Mouse (Mus musculus): Measurements from ENCODE around the gene Rab6b. TPM values are rescaled to one million over a fixed set of nuclear protein-coding genes. Genes with fewer than 3 reads are reported as not detected.

Rab6b gene
- total and polyA plus RNA-seq, 3 experiments, result not detected

DNA sequence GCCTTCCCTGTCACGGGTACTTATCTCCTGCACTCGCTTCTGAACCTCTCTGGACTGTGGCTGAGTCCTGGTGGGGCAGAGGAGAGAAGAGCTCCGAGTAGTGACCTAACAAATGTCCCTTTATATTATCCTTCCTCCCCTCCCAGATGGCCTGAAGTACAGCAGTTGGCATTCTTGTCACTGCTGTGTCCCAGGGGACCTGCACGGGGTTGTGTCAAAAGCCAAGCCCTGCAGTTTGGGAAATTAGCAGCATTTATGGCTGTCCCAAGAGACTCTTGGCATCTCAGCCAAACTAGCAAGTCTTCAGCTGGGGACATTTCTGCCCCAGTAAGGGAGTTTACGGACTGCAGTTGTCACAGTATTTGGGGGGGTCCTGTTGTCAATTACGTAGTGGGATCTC is 27.9 kb downstream of the Rab6b start:
- H3K4me1 ChIP-seq (ENCODE audit: control insufficient read depth in 1 of 2, insufficient read depth in 2 of 2, low read length in 2 of 2), result no peaks in the 10 kb centered on the region
- no peak overlapping the region for H3K9ac ChIP-seq (ENCODE audit: control insufficient read depth, low read depth, low read length, poor library complexity, severe bottlenecking)
- TF ChIP-seq MEF2A (IDR thresholded peaks at IDR 0.05; ENCODE audit: extremely low read depth, insufficient replicate concordance, low read depth, low read length, poor library complexity, severe bottlenecking) (no peak), POLR2A (IDR thresholded peaks at IDR 0.05; ENCODE audit: control insufficient read depth in 1 of 2, insufficient read depth in 1 of 2, low read depth in 1 of 2, low read length in 2 of 2, poor library complexity in 1 of 2) (no peak), EP300 (IDR thresholded peaks at IDR 0.05; ENCODE audit: low read depth in 1 of 2, low read length in 2 of 2) (no peak)
- DNase-seq (ENCODE audit: low read depth, low spot score), result no peak
- no peak overlapping the region for H3K4me3 ChIP-seq (ENCODE audit: control insufficient read depth in 1 of 2, insufficient read depth in 1 of 2, low read depth in 2 of 2, low read length in 2 of 2)
- H3K36me3 ChIP-seq (ENCODE audit: control insufficient read depth in 1 of 2, insufficient read depth in 2 of 2, low read length in 2 of 2), result no peaks in the 10 kb centered on the region
- H3K9me3 ChIP-seq (replicated peaks; ENCODE audit: insufficient read depth, low read length), result no peaks in the 10 kb centered on the region
- no peaks in the 10 kb centered on the region for H3K27me3 ChIP-seq (ENCODE audit: control insufficient read depth in 1 of 2, insufficient read depth in 2 of 2, low read length in 2 of 2)
- no peaks in the 10 kb centered on the region for H3K79me2 ChIP-seq (ENCODE audit: control insufficient read depth, insufficient read depth, low read length, poor library complexity)
- no peak overlapping the region for H3K27ac ChIP-seq (ENCODE audit: control insufficient read depth, low read depth, low read length)

DNA sequence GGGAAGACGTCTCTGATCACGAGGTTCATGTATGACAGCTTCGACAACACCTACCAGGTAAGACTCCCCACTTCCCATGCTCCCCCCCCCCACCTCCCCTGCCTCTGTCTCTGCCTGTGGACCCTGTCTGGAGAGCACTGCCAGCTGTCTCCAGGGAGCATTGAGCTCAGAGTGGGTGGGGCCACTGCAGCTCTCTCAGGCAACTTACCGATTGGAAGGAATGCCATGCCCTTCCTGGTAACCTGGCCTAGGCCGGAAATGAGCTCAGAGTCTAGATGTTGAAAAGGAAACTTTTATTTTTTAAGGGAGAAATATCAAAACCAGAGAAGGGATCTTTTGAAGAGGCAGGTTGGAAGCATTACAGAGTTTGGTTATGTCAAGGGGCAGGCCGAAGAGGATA is 28.8 kb downstream of the Rab6b start:
- H3K27ac ChIP-seq (ENCODE audit: control insufficient read depth, low read depth, low read length), result no peak overlapping the region
- H3K27me3 ChIP-seq (ENCODE audit: control insufficient read depth in 1 of 2, insufficient read depth in 2 of 2, low read length in 2 of 2), result no peaks in the 10 kb centered on the region
- DNase-seq (ENCODE audit: low read depth, low spot score), result no peak
- no peak overlapping the region for H3K4me3 ChIP-seq (ENCODE audit: control insufficient read depth in 1 of 2, insufficient read depth in 1 of 2, low read depth in 2 of 2, low read length in 2 of 2)
- no peak overlapping the region for H3K9ac ChIP-seq (ENCODE audit: control insufficient read depth, low read depth, low read length, poor library complexity, severe bottlenecking)
- TF ChIP-seq MYC (IDR thresholded peaks at IDR 0.05; ENCODE audit: low read depth, low read length), result no peak
- no peak for TF ChIP-seq E2F4 (IDR thresholded peaks at IDR 0.05; ENCODE audit: borderline replicate concordance, low read depth, low read length)
- no peak for TF ChIP-seq USF1 (IDR thresholded peaks at IDR 0.05; ENCODE audit: low read depth, low read length)
- no peak for TF ChIP-seq MAFK (IDR thresholded peaks at IDR 0.05; ENCODE audit: borderline replicate concordance, low read depth, low read length)
- no peak for TF ChIP-seq KAT2A (conservative IDR thresholded peaks at IDR 0.05; ENCODE audit: low read depth, low read length)
- no peak for TF ChIP-seq GABPA (IDR thresholded peaks at IDR 0.05; ENCODE audit: low read depth, low read length)
- no peak for TF ChIP-seq MEF2A (IDR thresholded peaks at IDR 0.05; ENCODE audit: extremely low read depth, insufficient replicate concordance, low read depth, low read length, poor library complexity, severe bottlenecking)
- TF ChIP-seq CHD1 (IDR thresholded peaks at IDR 0.05; ENCODE audit: low read depth, low read length), result no peak
- no peak for TF ChIP-seq NRF1 (IDR thresholded peaks at IDR 0.05; ENCODE audit: insufficient read depth, low read depth, low read length, poor library complexity, severe bottlenecking)
- no peak for TF ChIP-seq MXI1 (IDR thresholded peaks at IDR 0.05; ENCODE audit: low read depth, low read length)
- TF ChIP-seq POLR2AphosphoS2 (IDR thresholded peaks at IDR 0.05; ENCODE audit: low read length), result no peak
- no peak for TF ChIP-seq USF2 (IDR thresholded peaks at IDR 0.05; ENCODE audit: borderline replicate concordance in 1 of 2, insufficient read depth in 1 of 2, low read depth in 1 of 2, low read length in 2 of 2)
- H3K9me3 ChIP-seq (replicated peaks; ENCODE audit: insufficient read depth, low read length), result no peaks in the 10 kb centered on the region
- no peaks in the 10 kb centered on the region for H3K36me3 ChIP-seq (ENCODE audit: control insufficient read depth in 1 of 2, insufficient read depth in 2 of 2, low read length in 2 of 2)
- no peaks in the 10 kb centered on the region for H3K4me1 ChIP-seq (ENCODE audit: control insufficient read depth in 1 of 2, insufficient read depth in 2 of 2, low read length in 2 of 2)
- no peaks in the 10 kb centered on the region for H3K79me2 ChIP-seq (ENCODE audit: control insufficient read depth, insufficient read depth, low read length, poor library complexity)

DNA sequence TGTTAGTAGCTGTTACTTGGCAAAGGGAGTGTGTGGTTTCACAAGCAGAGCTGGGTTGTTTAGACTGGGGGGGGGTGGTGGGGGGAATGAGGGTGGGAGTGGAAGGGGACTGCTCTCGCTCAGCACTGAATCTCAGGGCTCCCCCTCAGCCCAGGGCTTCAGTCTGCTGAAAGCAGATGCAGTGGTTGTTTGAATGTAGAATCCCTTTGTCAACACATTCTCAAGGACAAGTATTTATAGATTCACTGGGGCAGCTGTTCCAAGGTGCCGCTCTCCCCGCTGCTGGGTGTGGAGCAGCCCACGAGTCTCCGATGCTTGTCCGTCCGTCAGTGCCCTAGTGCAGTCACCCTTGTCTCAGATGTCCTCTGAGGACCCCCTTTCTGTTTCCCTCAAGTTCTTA is 29.7 kb downstream of the Rab6b start:
- Histone ChIP-seq H3K4me3 (ENCODE audit: control insufficient read depth in 1 of 2, insufficient read depth in 1 of 2, low read depth in 2 of 2, low read length in 2 of 2) (no peak overlapping the region), H3K27ac (ENCODE audit: control insufficient read depth, low read depth, low read length) (no peak overlapping the region), H3K36me3 (ENCODE audit: control insufficient read depth in 1 of 2, insufficient read depth in 2 of 2, low read length in 2 of 2) (no peaks in the 10 kb centered on the region), H3K9ac (ENCODE audit: control insufficient read depth, low read depth, low read length, poor library complexity, severe bottlenecking) (no peak overlapping the region), H3K79me2 (ENCODE audit: control insufficient read depth, insufficient read depth, low read length, poor library complexity) (no peaks in the 10 kb centered on the region), H3K4me1 (ENCODE audit: control insufficient read depth in 1 of 2, insufficient read depth in 2 of 2, low read length in 2 of 2) (no peaks in the 10 kb centered on the region), H3K9me3 (replicated peaks; ENCODE audit: insufficient read depth, low read length) (no peaks in the 10 kb centered on the region), H3K27me3 (ENCODE audit: control insufficient read depth in 1 of 2, insufficient read depth in 2 of 2, low read length in 2 of 2) (no peaks in the 10 kb centered on the region)
- TF ChIP-seq RCOR1 (IDR thresholded peaks at IDR 0.05; ENCODE audit: low read depth, low read length), result no peak
- no peak for TF ChIP-seq ELF1 (IDR thresholded peaks at IDR 0.05; ENCODE audit: low read depth, low read length)
- TF ChIP-seq TAL1 (IDR thresholded peaks at IDR 0.05; ENCODE audit: low read length), result no peak
- TF ChIP-seq TBP (IDR thresholded peaks at IDR 0.05; ENCODE audit: low read depth, low read length), result no peak
- TF ChIP-seq NRF1 (IDR thresholded peaks at IDR 0.05; ENCODE audit: insufficient read depth, low read depth, low read length, poor library complexity, severe bottlenecking), result no peak
- TF ChIP-seq USF1 (IDR thresholded peaks at IDR 0.05; ENCODE audit: low read depth, low read length), result no peak
- no peak for TF ChIP-seq SMC3 (IDR thresholded peaks at IDR 0.05; ENCODE audit: low read depth, low read length)
- no peak for TF ChIP-seq ZC3H11A (IDR thresholded peaks at IDR 0.05; ENCODE audit: low read depth, low read length)
- TF ChIP-seq GABPA (IDR thresholded peaks at IDR 0.05; ENCODE audit: low read depth, low read length), result no peak
- TF ChIP-seq SIN3A (IDR thresholded peaks at IDR 0.05; ENCODE audit: low read length), result no peak
- TF ChIP-seq USF2 (IDR thresholded peaks at IDR 0.05; ENCODE audit: borderline replicate concordance in 1 of 2, insufficient read depth in 1 of 2, low read depth in 1 of 2, low read length in 2 of 2), result no peak
- TF ChIP-seq MAFK (IDR thresholded peaks at IDR 0.05; ENCODE audit: borderline replicate concordance, low read depth, low read length), result no peak
- DNase-seq (ENCODE audit: low read depth, low spot score), result no peak
